Mouse (Mus musculus) ES-E14 (cell line): ENCODE measurements at regions not wholly inside any gene's neighbourhood (a gene's known extent, or its start where the extent isn't known, plus 50 kb on each side); places are given as distances from the start of the nearest gene placed in this dataset.

Experiments used
- CHD2 ChIP-seq: IDR thresholded peaks from 2 replicates; pipeline ENCODE4 v1.6.1; 2014; ENCODE audit warnings: mild to moderate bottlenecking, low read depth, low read length, inconsistent platforms
- HCFC1 ChIP-seq: IDR thresholded peaks from 2 replicates; pipeline ENCODE4 v1.6.1; 2012; ENCODE audit warnings: low read length, inconsistent platforms, borderline replicate concordance; ENCODE audit not compliant: insufficient read depth
- MAFK ChIP-seq: IDR thresholded peaks from 2 replicates; pipeline ENCODE4 v1.6.1; 2014; ENCODE audit warnings: mild to moderate bottlenecking, low read depth, low read length, inconsistent platforms; ENCODE audit not compliant: insufficient read depth
- ZC3H11A ChIP-seq: IDR thresholded peaks from 2 replicates; pipeline ENCODE4 v1.6.1; 2012; ENCODE audit warnings: low read depth, mild to moderate bottlenecking, inconsistent platforms, low read length, borderline replicate concordance

DNA sequence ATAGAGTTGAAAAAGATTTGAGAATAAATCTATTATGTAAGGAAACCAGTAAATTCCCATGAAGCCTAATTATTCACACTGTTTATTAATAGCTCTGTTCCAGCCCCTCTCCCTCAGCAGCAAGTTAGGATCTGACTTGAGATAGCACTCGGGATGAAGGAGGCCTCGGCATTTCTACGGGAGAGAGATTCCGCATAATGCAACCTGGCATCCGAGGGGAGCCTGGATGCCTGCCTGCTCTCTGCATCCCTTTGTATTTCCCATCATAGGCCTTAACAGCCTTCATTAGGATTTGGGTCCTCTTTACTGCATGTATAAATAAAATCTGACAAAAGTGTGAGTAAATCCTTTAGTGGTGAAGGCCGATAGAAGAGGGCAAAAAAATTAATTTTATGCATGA lies 338.2 kb upstream of the 4930583I09Rik start:
- TF ChIP-seq HCFC1 (no peak), CHD2 (no peak), MAFK (no peak), ZC3H11A (no peak)
